Mouse (Mus musculus) hindbrain, embryonic 11.5 days (tissue): ENCODE measurements around the gene Ms4a4d. TPM values are rescaled to one million over a fixed set of nuclear protein-coding genes. Genes with fewer than 3 reads are reported as not detected.
"Not testable (repeated sequence)": the region's sequence is repeated elsewhere in the genome, so short reads cannot be mapped to it uniquely, and the experiment has no call there.

Source experiments
- ATAC-seq: fragments of 200-750 bp; cut with Nextera tagmentation; 2 replicates; pipeline ENCODE4 v1.8.0; 2017; ENCODE audit warnings: mild to moderate bottlenecking, moderate TSS enrichment, moderate library complexity; ENCODE audit not compliant: low FRiP score
- DNase-seq: peaks from one replicate; pipeline ENCODE4 v3.0.0-alpha.2; 2015; ENCODE audit warnings: low spot score
- H3K27ac ChIP-seq: fragments of 300-500 bp; sonication (generic); 2 replicates; pipeline ENCODE4 v1.5.1; 2014; ENCODE audit warnings: mild to moderate bottlenecking, low read depth, low read length
- H3K27me3 ChIP-seq: fragments of 300-500 bp; sonication (generic); 2 replicates; pipeline ENCODE4 v1.6.1; 2014; ENCODE audit warnings: mild to moderate bottlenecking, low read length, moderate library complexity, mixed read lengths; ENCODE audit not compliant: control insufficient read depth, insufficient read depth
- H3K36me3 ChIP-seq: fragments of 300-500 bp; sonication (generic); 2 replicates; pipeline ENCODE4 v1.6.1; 2014; ENCODE audit warnings: mild to moderate bottlenecking, low read length, moderate library complexity, mixed read lengths; ENCODE audit not compliant: control insufficient read depth, insufficient read depth
- H3K4me1 ChIP-seq: fragments of 300-500 bp; sonication (generic); replicated peaks from 2 replicates; pipeline ENCODE4 v1.6.1; 2014; ENCODE audit warnings: low read length, mixed read lengths; ENCODE audit not compliant: control insufficient read depth, insufficient read depth
- H3K4me2 ChIP-seq: fragments of 300-500 bp; sonication (generic); replicated peaks from 2 replicates; pipeline ENCODE4 v1.6.1; 2014; ENCODE audit warnings: mild to moderate bottlenecking, low read depth, low read length
- H3K4me3 ChIP-seq: fragments of 300-500 bp; sonication (generic); 2 replicates; pipeline ENCODE4 v1.5.1; 2014; ENCODE audit warnings: low read depth, low read length
- H3K9ac ChIP-seq: fragments of 300-500 bp; sonication (generic); 2 replicates; pipeline ENCODE4 v1.6.1; 2014; ENCODE audit warnings: low read depth, low read length
- H3K9me3 ChIP-seq: fragments of 300-500 bp; sonication (generic); 2 replicates; pipeline ENCODE4 v1.6.1; 2016; ENCODE audit warnings: low read length; ENCODE audit not compliant: control insufficient read depth
- WGBS: fragments of 180-500 bp; shearing (Covaris S2); extraction: QIAGEN DNeasy Blood & Tissue Kit; methylation state at CpG from one replicate; pipeline ENCODE4 v1.1.7; 2014; 5-methylcytosine and 5-hydroxymethylcytosine counted together
- polyA plus RNA-seq: library from polyadenylated mRNA; unstranded; fragments of >200 nt; fragmentation: Nextera tagmentation; extraction: Ambion mirVana; gene quantifications from 2 replicates; pipeline ENCODE4 v1.2.1, GENCODE M21; 2014

Gene Ms4a4d
- polyA plus RNA-seq, 1 experiment from 2014 or later, result 0.59 TPM

DNA sequence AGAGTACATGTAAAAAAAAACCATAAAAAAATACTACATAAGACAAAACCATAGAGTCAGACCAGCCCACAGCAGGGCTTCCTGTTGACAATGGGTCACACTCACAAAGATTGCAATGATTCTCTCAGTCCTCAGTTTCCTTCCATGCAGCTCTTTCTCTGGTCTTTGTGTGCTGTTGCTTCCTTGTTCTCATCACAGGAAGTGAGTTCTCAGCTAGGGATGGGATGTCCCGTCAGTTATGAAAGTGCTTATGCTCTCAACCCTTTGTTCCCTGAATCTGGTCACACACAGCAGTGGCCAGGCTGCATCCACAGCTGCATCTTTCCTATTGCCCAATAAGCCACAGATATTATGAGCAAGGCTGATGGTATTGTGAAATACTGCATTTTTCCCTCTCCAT, 23.1 kb upstream of the Ms4a4d start:
- WGBS, result 74% methylated on average over 1 of the region's 1 CpGs
- H3K27ac ChIP-seq, result no peak overlapping the region
- DNase-seq (no peak), ATAC-seq (no peak)
- no peak overlapping the region for H3K4me3 ChIP-seq
- no peaks in the 10 kb centered on the region for H3K4me1 ChIP-seq
- no peaks in the 10 kb centered on the region for H3K27me3 ChIP-seq
- no peak overlapping the region for H3K4me2 ChIP-seq
- no peak overlapping the region for H3K9ac ChIP-seq
- no peaks in the 10 kb centered on the region for H3K36me3 ChIP-seq
- H3K9me3 ChIP-seq, result no peaks in the 10 kb centered on the region

- Histone ChIP-seq H3K27me3 (no peaks in the 10 kb centered on the region), H3K9ac (no peak within 1 kb of the TSS), H3K4me2 (no peak within 1 kb of the TSS), H3K9me3 (no peaks in the 10 kb centered on the region), H3K4me3 (no peak within 1 kb of the TSS), H3K4me1 (no peaks in the 10 kb centered on the region), H3K36me3 (no peaks in the 10 kb centered on the region), H3K27ac (no peak within 1 kb of the TSS)
- ATAC-seq, result no peak
- no peak for DNase-seq
Measured at GRCm38 (mm10) chr19:11516246-11516645, 20.4 kb upstream of the Ms4a4d start, which contains the start of gene Ms4a6b. Gene Ms4a6b, plus strand, starts transcription at chr19:11516512.

DNA sequence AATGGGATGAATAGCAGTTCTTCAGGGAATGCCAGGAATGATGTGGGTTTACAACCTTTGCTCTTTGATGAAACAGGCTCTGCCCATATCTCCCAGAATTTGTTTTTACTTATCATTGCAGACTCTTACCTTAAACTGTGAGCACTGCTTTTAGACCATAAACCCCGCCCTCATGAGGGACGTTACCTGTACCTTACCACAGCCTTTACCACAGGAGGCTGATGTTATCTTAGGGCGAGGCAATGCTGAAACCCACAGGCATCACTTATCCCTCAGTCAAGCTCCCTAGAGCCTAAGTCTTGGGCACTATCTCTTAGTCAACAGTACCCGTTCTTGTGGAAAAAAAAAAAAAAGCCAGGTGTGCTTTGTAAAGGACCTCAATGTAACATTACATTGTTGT, 19.8 kb upstream of the Ms4a4d start:
- DNase-seq (no peak), ATAC-seq (no peak)
- H3K36me3 ChIP-seq, result no peaks in the 10 kb centered on the region
- no peak overlapping the region for H3K27ac ChIP-seq
- H3K4me2 ChIP-seq, result no peak overlapping the region
- WGBS, result 75% methylated on average over 4 of the region's 4 CpGs
- no peaks in the 10 kb centered on the region for H3K4me1 ChIP-seq
- no peaks in the 10 kb centered on the region for H3K9me3 ChIP-seq
- no peak overlapping the region for H3K4me3 ChIP-seq
- H3K27me3 ChIP-seq, result no peaks in the 10 kb centered on the region
- no peak overlapping the region for H3K9ac ChIP-seq

- not testable (repeated sequence) for H3K9me3 ChIP-seq, H3K9ac ChIP-seq, H3K36me3 ChIP-seq, DNase-seq, H3K4me2 ChIP-seq, H3K4me1 ChIP-seq, H3K4me3 ChIP-seq, ATAC-seq, H3K27me3 ChIP-seq, H3K27ac ChIP-seq
- 54% methylated on average over 1 of the region's 1 CpGs for WGBS
Measured at GRCm38 (mm10) chr19:11517373-11517772, 19.2 kb upstream of the Ms4a4d start.

DNA sequence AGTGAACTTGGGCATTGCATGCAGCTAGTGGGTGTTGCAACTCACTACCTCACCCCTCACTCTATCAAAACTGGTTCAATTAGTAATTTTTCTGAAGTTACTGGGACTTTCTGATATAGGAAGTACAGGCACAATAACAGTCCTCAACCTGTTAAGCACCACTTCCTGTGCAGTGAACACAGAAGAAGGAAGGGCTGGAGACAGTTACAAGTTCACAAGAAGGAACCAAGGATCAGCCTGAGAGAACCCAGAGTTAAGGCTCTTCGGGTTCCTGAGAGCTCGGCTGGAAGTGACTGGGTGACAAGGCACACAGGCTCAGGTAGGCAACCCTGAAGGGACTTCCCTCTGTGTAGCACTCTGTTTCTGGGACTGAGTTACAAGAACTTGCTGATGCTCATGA, 18.2 kb upstream of the Ms4a4d start:
- H3K4me1 ChIP-seq, ATAC-seq, H3K9ac ChIP-seq, H3K36me3 ChIP-seq, H3K4me2 ChIP-seq, H3K4me3 ChIP-seq, H3K9me3 ChIP-seq, H3K27ac ChIP-seq, DNase-seq, H3K27me3 ChIP-seq: not testable (repeated sequence)
- WGBS, result 85% methylated on average over 2 of the region's 2 CpGs

- no peak overlapping the region for H3K4me3 ChIP-seq
- no peak overlapping the region for H3K27ac ChIP-seq
- no peaks in the 10 kb centered on the region for H3K9me3 ChIP-seq
- DNase-seq (no peak), ATAC-seq (no peak)
- H3K36me3 ChIP-seq, result no peaks in the 10 kb centered on the region
- H3K9ac ChIP-seq, result no peak overlapping the region
- no peaks in the 10 kb centered on the region for H3K4me1 ChIP-seq
- no peaks in the 10 kb centered on the region for H3K27me3 ChIP-seq
- 90% methylated on average over 3 of the region's 3 CpGs for WGBS
- no peak overlapping the region for H3K4me2 ChIP-seq
Measured at GRCm38 (mm10) chr19:11520146-11520545, 16.5 kb upstream of the Ms4a4d start.

GRCm38 (mm10) chr19:11533421-11533820, 3.2 kb upstream of the Ms4a4d start:
- H3K9ac ChIP-seq, result no peak overlapping the region
- WGBS, result 100% methylated on average over 1 of the region's 1 CpGs
- H3K27me3 ChIP-seq, result no peaks in the 10 kb centered on the region
- no peak overlapping the region for H3K4me2 ChIP-seq
- no peaks in the 10 kb centered on the region for H3K36me3 ChIP-seq
- H3K27ac ChIP-seq, result no peak overlapping the region
- no peak for DNase-seq
- no peaks in the 10 kb centered on the region for H3K4me1 ChIP-seq
- H3K4me3 ChIP-seq, result no peak overlapping the region
- no peak for ATAC-seq
- H3K9me3 ChIP-seq, result no peaks in the 10 kb centered on the region

DNA sequence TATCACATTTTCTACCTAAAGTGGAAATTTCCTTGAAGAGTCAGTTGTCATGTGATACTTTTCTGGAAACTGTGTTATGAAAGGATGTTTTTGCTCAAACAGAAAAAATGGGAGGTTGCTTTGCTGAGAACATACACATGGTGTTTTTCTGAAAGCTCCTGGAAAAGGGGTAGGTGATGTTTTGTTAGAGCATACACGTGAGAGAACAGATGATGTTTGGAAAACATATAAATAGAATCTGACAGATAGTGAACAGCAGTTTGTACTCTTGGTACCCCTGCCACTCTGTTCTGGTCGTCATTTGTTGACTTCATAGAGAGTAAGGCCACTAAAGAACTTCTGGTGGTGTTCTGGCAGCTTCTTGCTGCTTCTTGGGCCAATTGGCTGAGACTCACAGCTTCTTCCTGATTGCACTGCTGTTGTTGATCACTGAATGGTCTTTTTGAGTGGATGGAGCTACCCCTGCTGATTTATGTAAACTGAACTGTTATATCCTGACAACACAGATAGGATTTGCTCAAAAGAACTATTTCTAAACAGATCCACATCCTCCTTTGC, 2.6 kb upstream of the Ms4a4d start:
- Histone ChIP-seq H3K36me3 (no peaks in the 10 kb centered on the region), H3K4me2 (no peak overlapping the region), H3K9me3 (no peaks in the 10 kb centered on the region), H3K27me3 (no peaks in the 10 kb centered on the region), H3K27ac (no peak overlapping the region), H3K9ac (no peak overlapping the region), H3K4me3 (no peak overlapping the region), H3K4me1 (no peaks in the 10 kb centered on the region)
- ATAC-seq, result no peak
- WGBS, result 69% methylated on average over 2 of the region's 2 CpGs
- DNase-seq, result no peak

- WGBS, result 24% methylated on average over 2 of the region's 2 CpGs
- Histone ChIP-seq H3K4me2 (no peak overlapping the region), H3K4me1 (no peaks in the 10 kb centered on the region), H3K27me3 (no peaks in the 10 kb centered on the region), H3K27ac (no peak overlapping the region), H3K36me3 (no peaks in the 10 kb centered on the region), H3K9ac (no peak overlapping the region), H3K4me3 (no peak overlapping the region), H3K9me3 (no peaks in the 10 kb centered on the region)
- ATAC-seq (0 out of 2 replicates have a peak, but pooled peaks have one; percentile 54), DNase-seq (peak; percentile 16)
Measured at GRCm38 (mm10) chr19:11537336-11537735, 735 bp downstream of the Ms4a4d start.
